Mouse (Mus musculus): ENCODE data around the gene Sh3bp5l.

Gene Sh3bp5l

DNA sequence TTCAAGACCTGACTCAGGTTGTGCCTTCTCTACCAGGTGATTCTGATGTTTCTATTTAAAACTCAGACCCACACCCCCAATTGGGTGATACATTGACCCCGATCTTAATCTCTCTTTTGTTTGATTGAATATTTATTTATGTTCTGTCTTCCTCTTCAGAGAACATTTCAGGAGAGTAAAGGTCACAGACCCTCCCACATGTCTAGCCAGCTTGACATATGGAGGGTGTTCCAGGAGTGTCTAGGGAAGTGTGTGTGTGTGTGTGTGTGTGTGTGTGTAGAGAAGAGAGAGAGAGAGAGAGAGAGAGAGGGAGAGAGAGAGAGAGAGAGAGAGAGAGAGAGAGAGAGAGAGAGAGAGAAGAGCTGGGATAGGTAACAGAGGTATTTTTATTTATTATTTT lies 47.2 kb downstream of the Sh3bp5l start:
- in situ Hi-C loops (cut with MboI, MseI), result no loop called here

GRCm38 (mm10) chr11:58378763-58379278 lies 48.3 kb downstream of the Sh3bp5l start, which contains the start of gene Lypd8:
TSS of gene Lypd8 (plus strand) at chr11:58379043.
- in situ Hi-C loops (cut with MboI, MseI), result no loop called here

DNA sequence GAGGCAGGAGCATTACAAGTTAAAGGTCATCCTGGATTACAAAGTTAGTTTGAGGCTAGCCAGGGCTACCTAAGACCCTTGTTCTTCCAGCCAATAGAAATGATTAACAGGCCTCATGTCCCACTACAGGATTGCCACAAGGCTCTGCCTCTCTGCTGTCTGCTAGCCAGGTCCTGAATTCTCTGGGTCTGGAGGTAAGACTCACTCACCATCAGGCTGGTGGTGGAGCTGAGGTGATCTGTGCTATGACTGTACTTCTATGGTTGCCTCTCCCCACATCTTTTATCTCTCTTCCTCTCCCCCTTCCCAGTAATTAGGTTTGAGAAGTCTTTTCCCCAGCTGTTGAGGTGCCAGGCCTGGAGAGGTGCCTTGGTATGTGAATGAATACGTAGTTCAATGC lies 49.0 kb downstream of the Sh3bp5l start:
- in situ Hi-C loops (cut with MboI, MseI), result no loop called here

DNA sequence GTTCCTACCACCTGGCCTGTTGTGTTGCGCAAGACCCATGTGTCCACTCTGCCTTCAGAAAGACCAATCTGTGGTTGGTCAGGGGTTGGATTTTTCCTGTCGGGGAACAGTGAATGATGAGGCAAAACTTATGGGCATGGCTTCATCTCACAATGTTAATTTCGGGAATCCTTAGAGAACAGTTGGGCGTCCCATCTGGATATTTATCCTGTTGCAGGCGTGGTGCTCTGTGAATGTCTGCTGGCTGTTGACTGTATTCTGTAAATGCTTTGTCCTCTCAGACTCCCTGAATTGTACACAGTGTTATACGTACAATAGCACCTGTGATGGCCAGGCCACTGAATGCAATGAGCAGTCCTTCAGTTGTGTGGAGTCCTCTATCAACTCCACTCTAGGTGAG lies 51.9 kb downstream of the Sh3bp5l start:
- in situ Hi-C loops (cut with MboI, MseI), result no loop called here
